Mouse (Mus musculus) intestine, embryonic 15.5 days (tissue): ENCODE measurements around the gene March4. TPM values are rescaled to one million over a fixed set of nuclear protein-coding genes. Genes with fewer than 3 reads are reported as not detected.

Experiments used
- ATAC-seq: fragments of 200-750 bp; cut with Nextera tagmentation; 2 replicates; pipeline ENCODE4 v1.8.0; 2017; ENCODE audit warnings: moderate TSS enrichment, moderate library complexity
- H3K27ac ChIP-seq: fragments of 300-500 bp; sonication (generic); 2 replicates; pipeline ENCODE4 v1.5.1; 2015; ENCODE audit warnings: mild to moderate bottlenecking, inconsistent platforms
- H3K27me3 ChIP-seq: fragments of 300-500 bp; sonication (generic); replicated peaks from 2 replicates; pipeline ENCODE4 v1.6.1; 2015; ENCODE audit warnings: inconsistent platforms
- H3K36me3 ChIP-seq: fragments of 300-500 bp; sonication (generic); 2 replicates; pipeline ENCODE4 v1.6.1; 2015; ENCODE audit warnings: inconsistent platforms
- H3K4me1 ChIP-seq: fragments of 300-500 bp; sonication (generic); replicated peaks from 2 replicates; pipeline ENCODE4 v1.6.1; 2015; ENCODE audit warnings: inconsistent platforms
- H3K4me2 ChIP-seq: fragments of 300-500 bp; sonication (generic); replicated peaks from 2 replicates; pipeline ENCODE4 v1.6.1; 2015; ENCODE audit warnings: mild to moderate bottlenecking, inconsistent platforms
- H3K4me3 ChIP-seq: fragments of 300-500 bp; sonication (generic); replicated peaks from 2 replicates; pipeline ENCODE4 v1.5.1; 2015; ENCODE audit warnings: inconsistent platforms
- H3K9ac ChIP-seq: fragments of 300-500 bp; sonication (generic); 2 replicates; pipeline ENCODE4 v1.6.1; 2015; ENCODE audit warnings: inconsistent platforms
- H3K9me3 ChIP-seq: fragments of 300-500 bp; sonication (generic); 2 replicates; pipeline ENCODE4 v1.6.1; 2016; ENCODE audit warnings: inconsistent platforms
- WGBS: fragments of 180-500 bp; shearing (Covaris S2); methylation state at CpG from one replicate; pipeline ENCODE4 v1.1.7; 2015; 5-methylcytosine and 5-hydroxymethylcytosine counted together
- polyA plus RNA-seq: library from polyadenylated mRNA; unstranded; fragments of >200 nt; fragmentation: Nextera tagmentation; extraction: Ambion mirVana; gene quantifications from 2 replicates; pipeline ENCODE4 v1.2.1, GENCODE M21; 2015

March4 gene
- polyA plus RNA-seq, 1 experiment from 2014 or later, result 0.38 TPM

- no peak overlapping the region for H3K9ac ChIP-seq
- no peak for ATAC-seq
- WGBS, result 45% methylated on average over 12 of the region's 12 CpGs
Observed at GRCm38 (mm10) chr1:72464926-72465583, 71.7 kb downstream of the March4 start.

GRCm38 (mm10) chr1:72462516-72462915 lies 74.2 kb downstream of the March4 start:
- Histone ChIP-seq H3K4me2 (no peak overlapping the region), H3K4me3 (no peak overlapping the region), H3K27ac (no peak overlapping the region), H3K27me3 (no peaks in the 10 kb centered on the region), H3K9me3 (no peaks in the 10 kb centered on the region), H3K9ac (no peak overlapping the region), H3K36me3 (no peaks in the 10 kb centered on the region), H3K4me1 (no peaks in the 10 kb centered on the region)
- 66% methylated on average over 6 of the region's 6 CpGs for WGBS
- ATAC-seq, result no peak

More at GRCm38 (mm10) chr1:72464926-72465583, 71.7 kb downstream of the March4 start:
- H3K4me2 ChIP-seq, result no peak overlapping the region
- no peak overlapping the region for H3K27ac ChIP-seq
- no peaks in the 10 kb centered on the region for H3K9me3 ChIP-seq
- no peaks in the 10 kb centered on the region for H3K4me1 ChIP-seq
- no peak overlapping the region for H3K4me3 ChIP-seq
- no peaks in the 10 kb centered on the region for H3K36me3 ChIP-seq
- H3K27me3 ChIP-seq, result no peaks in the 10 kb centered on the region

- 74% methylated on average over 4 of the region's 4 CpGs for WGBS
- ATAC-seq, result no peak
- Histone ChIP-seq H3K36me3 (no peaks in the 10 kb centered on the region), H3K4me1 (no peaks in the 10 kb centered on the region), H3K27me3 (no peaks in the 10 kb centered on the region), H3K27ac (no peak overlapping the region), H3K4me3 (no peak overlapping the region), H3K4me2 (no peak overlapping the region), H3K9me3 (no peaks in the 10 kb centered on the region), H3K9ac (no peak overlapping the region)
Observed at GRCm38 (mm10) chr1:72457652-72458051, 79.1 kb downstream of the March4 start.

GRCm38 (mm10) chr1:72455923-72456322 lies 80.8 kb downstream of the March4 start:
- Histone ChIP-seq H3K27ac (no peak overlapping the region), H3K9ac (no peak overlapping the region), H3K4me2 (no peak overlapping the region), H3K4me3 (no peak overlapping the region), H3K36me3 (no peaks in the 10 kb centered on the region), H3K27me3 (no peaks in the 10 kb centered on the region), H3K9me3 (no peaks in the 10 kb centered on the region), H3K4me1 (no peaks in the 10 kb centered on the region)
- ATAC-seq, result no peak
- 79% methylated on average over 4 of the region's 4 CpGs for WGBS

- H3K27me3 ChIP-seq, result no peaks in the 10 kb centered on the region
- H3K4me2 ChIP-seq, result no peak overlapping the region
- no peak for ATAC-seq
- H3K27ac ChIP-seq, result no peak overlapping the region
- no peaks in the 10 kb centered on the region for H3K4me1 ChIP-seq
- H3K36me3 ChIP-seq, result no peaks in the 10 kb centered on the region
- WGBS, result 67% methylated on average over 6 of the region's 6 CpGs
- H3K9ac ChIP-seq, result no peak overlapping the region
- no peak overlapping the region for H3K4me3 ChIP-seq
- no peaks in the 10 kb centered on the region for H3K9me3 ChIP-seq
Observed at GRCm38 (mm10) chr1:72454733-72455201, 82.0 kb downstream of the March4 start.

GRCm38 (mm10) chr1:72452839-72453238 lies 83.9 kb downstream of the March4 start:
- no peak overlapping the region for H3K4me2 ChIP-seq
- no peak overlapping the region for H3K4me3 ChIP-seq
- H3K36me3 ChIP-seq, result no peaks in the 10 kb centered on the region
- no peaks in the 10 kb centered on the region for H3K4me1 ChIP-seq
- no peaks in the 10 kb centered on the region for H3K27me3 ChIP-seq
- 78% methylated on average over 2 of the region's 2 CpGs for WGBS
- no peak for ATAC-seq
- H3K9me3 ChIP-seq, result no peaks in the 10 kb centered on the region
- H3K9ac ChIP-seq, result no peak overlapping the region
- no peak overlapping the region for H3K27ac ChIP-seq

GRCm38 (mm10) chr1:72450790-72451189 lies 85.9 kb downstream of the March4 start:
- ATAC-seq, result no peak
- Histone ChIP-seq H3K36me3 (no peaks in the 10 kb centered on the region), H3K9me3 (no peaks in the 10 kb centered on the region), H3K27ac (no peak overlapping the region), H3K4me3 (no peak overlapping the region), H3K27me3 (no peaks in the 10 kb centered on the region), H3K9ac (no peak overlapping the region), H3K4me2 (no peak overlapping the region), H3K4me1 (no peaks in the 10 kb centered on the region)
- WGBS, result 57% methylated on average over 4 of the region's 4 CpGs

GRCm38 (mm10) chr1:72449752-72450151 lies 87.0 kb downstream of the March4 start:
- H3K9me3 ChIP-seq, result no peaks in the 10 kb centered on the region
- 67% methylated on average over 3 of the region's 3 CpGs for WGBS

GRCm38 (mm10) chr1:72442747-72443146 lies 94.0 kb downstream of the March4 start:
- Histone ChIP-seq H3K27ac (no peak overlapping the region), H3K9ac (no peak overlapping the region), H3K4me3 (no peak overlapping the region), H3K4me2 (no peak overlapping the region), H3K9me3 (no peaks in the 10 kb centered on the region), H3K36me3 (no peaks in the 10 kb centered on the region), H3K4me1 (no peaks in the 10 kb centered on the region), H3K27me3 (no peaks in the 10 kb centered on the region)
- ATAC-seq, result no peak
- WGBS, result 75% methylated on average over 2 of the region's 2 CpGs

More at GRCm38 (mm10) chr1:72449752-72450151, 87.0 kb downstream of the March4 start:
- Histone ChIP-seq H3K4me2 (no peak overlapping the region), H3K4me3 (no peak overlapping the region), H3K27me3 (no peaks in the 10 kb centered on the region), H3K4me1 (no peaks in the 10 kb centered on the region), H3K9ac (no peak overlapping the region), H3K27ac (no peak overlapping the region), H3K36me3 (no peaks in the 10 kb centered on the region)
- no peak for ATAC-seq

- Histone ChIP-seq H3K4me2 (no peak overlapping the region), H3K27ac (no peak overlapping the region), H3K36me3 (no peaks in the 10 kb centered on the region), H3K9ac (no peak overlapping the region), H3K4me3 (no peak overlapping the region), H3K9me3 (no peaks in the 10 kb centered on the region), H3K27me3 (no peaks in the 10 kb centered on the region), H3K4me1 (no peaks in the 10 kb centered on the region)
- ATAC-seq, result no peak
- WGBS, result 72% methylated on average over 8 of the region's 8 CpGs
Observed at GRCm38 (mm10) chr1:72439146-72439545, 97.6 kb downstream of the March4 start.

- Histone ChIP-seq H3K27me3 (no peaks in the 10 kb centered on the region), H3K36me3 (no peaks in the 10 kb centered on the region), H3K4me1 (no peaks in the 10 kb centered on the region), H3K4me2 (no peak overlapping the region), H3K9me3 (no peaks in the 10 kb centered on the region), H3K9ac (no peak overlapping the region), H3K27ac (no peak overlapping the region), H3K4me3 (no peak overlapping the region)
- ATAC-seq, result no peak
- 76% methylated on average over 5 of the region's 5 CpGs for WGBS
Observed at GRCm38 (mm10) chr1:72436967-72437366, 99.8 kb downstream of the March4 start.

GRCm38 (mm10) chr1:72434510-72434909 lies 102.2 kb downstream of the March4 start:
- H3K36me3 ChIP-seq, result no peaks in the 10 kb centered on the region
- no peaks in the 10 kb centered on the region for H3K9me3 ChIP-seq
- H3K4me1 ChIP-seq, result no peaks in the 10 kb centered on the region
- no peak overlapping the region for H3K9ac ChIP-seq
- no peak overlapping the region for H3K27ac ChIP-seq
- H3K27me3 ChIP-seq, result no peaks in the 10 kb centered on the region
- ATAC-seq, result no peak
- no peak overlapping the region for H3K4me2 ChIP-seq
- no peak overlapping the region for H3K4me3 ChIP-seq
- 66% methylated on average over 3 of the region's 3 CpGs for WGBS

GRCm38 (mm10) chr1:72432579-72432978 lies 104.2 kb downstream of the March4 start:
- Histone ChIP-seq H3K36me3 (no peaks in the 10 kb centered on the region), H3K4me1 (no peaks in the 10 kb centered on the region), H3K27ac (no peak overlapping the region), H3K9me3 (no peaks in the 10 kb centered on the region), H3K4me2 (no peak overlapping the region), H3K27me3 (no peaks in the 10 kb centered on the region), H3K4me3 (no peak overlapping the region), H3K9ac (no peak overlapping the region)
- 78% methylated on average over 1 of the region's 1 CpGs for WGBS
- no peak for ATAC-seq
